Mouse (Mus musculus): ENCODE data around the gene Rasl2-9. TPM values are rescaled to one million over a fixed set of nuclear protein-coding genes. Genes with fewer than 3 reads are reported as not detected.
"Not testable (repeated sequence)": the region's sequence is repeated elsewhere in the genome, so short reads cannot be mapped to it uniquely, and the experiment has no call there.

Gene Rasl2-9
- total and polyA plus RNA-seq, 3 experiments: 0.33 to 2.9 (median 0.86) TPM

DNA sequence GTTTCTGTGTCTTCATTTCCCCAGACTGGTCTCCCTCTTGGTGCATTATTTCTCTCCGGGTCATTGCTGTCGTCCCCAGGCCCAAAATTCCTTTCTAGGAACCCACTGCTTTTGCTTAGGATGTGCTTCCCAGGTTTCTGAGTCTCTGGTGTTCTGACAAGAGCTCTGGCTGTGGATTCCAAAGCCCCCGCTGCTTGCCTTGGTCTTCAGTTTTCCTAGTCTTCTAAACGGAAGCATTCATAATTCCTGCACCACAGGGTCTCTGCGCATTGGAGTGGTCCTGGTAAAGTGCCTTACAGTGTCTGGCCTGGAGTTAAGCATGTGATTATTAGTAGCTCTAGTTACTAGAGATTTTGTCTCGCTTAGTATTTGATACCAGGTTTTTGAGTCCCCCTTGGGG is 44.9 kb downstream of the Rasl2-9 start:
- DNase-seq: no peak

DNA sequence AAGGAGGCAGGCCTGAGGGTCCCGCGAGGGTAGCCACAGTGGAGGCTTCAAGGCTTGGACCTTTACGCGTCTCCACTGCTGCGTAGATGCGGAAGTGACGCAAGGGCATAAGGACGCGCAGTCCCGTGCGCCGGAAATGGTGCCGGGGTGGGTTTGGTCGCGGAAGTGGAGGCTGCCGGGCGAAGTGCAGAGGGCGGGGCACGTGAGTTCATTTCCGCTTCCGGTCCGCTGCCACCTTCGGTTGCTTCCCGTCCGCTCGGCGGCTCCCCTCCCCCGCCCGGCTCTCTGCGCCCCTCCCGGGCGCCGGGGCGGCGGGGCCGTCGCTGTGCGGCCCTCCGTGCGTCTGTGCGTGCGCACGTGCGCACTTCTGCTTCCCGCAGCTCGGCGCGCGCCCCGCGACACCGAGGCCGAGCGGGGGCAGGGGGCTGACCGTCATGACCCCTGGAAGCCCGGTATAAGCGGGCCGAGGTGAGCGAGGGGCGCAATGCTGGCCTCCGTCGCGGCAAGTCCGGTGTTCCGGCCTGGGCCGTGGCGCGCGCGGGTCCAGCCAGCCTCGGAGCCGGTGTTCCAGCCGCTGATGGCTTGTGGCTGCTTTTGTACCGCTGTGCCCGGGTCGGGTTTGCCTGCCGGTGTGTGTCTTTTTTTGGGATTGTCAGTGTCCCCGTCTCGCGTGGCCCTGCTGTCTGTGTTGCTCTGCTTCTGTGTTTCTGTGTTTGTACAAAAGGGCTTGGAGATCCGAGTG is 45.6 kb downstream of the Rasl2-9 start, which contains the start of gene Epn1:
Gene Epn1, plus strand, starts transcription at position 226 of the 742 bp plus-strand sequence.
- peak; percentile 97 for DNase-seq

DNA sequence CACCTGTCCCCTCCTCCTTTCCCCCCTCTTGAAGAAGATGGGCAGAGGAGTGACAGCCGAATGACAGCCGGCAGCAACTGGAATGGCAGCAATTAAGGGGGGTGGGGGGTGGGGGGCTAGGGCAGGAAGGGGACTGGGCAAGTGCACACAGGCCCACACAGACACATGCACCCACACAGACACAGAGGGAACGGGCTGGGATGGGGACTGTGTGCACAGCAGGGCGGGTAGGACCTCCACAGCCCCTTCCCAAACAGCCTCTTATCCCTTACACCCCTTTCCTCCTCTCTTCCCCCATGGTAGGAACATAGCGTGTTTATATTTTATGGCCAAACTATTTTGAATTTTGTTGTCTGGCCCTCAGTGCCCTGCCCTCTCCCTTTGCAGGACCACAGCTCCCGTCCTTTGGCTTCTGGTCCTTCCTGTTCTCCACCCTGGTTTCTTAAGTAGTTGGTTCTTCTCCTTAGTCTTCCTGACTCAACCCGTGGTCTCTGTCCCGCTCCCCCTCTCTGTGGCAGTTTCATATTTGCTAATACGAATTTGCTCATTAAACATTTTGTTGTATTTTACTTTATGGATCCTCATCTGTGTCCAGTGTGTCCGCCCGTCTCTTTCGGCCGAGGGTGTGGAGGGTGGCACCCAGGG is 46.3 kb downstream of the Rasl2-9 start:
- DNase-seq: not testable (repeated sequence)

DNA sequence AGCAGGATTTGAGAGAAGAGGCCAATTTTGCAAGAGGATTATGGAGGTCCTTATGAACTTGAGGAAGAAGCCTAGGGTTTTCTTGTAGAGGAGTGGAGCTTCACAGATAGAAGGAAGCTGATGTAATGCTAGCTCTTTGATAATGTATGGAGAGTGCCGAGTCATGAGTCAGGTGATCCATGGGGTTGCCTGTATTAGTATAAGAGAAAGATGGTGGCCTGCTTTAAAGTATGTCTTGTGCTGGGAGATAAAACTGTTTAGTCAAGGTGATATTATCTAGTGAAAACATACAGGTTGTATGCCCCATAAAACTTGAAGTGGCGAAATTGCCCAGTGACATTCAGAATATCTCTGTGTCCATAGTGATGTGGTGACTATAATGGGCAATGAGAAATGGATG is 48.8 kb downstream of the Rasl2-9 start:
- DNase-seq: no peak

DNA sequence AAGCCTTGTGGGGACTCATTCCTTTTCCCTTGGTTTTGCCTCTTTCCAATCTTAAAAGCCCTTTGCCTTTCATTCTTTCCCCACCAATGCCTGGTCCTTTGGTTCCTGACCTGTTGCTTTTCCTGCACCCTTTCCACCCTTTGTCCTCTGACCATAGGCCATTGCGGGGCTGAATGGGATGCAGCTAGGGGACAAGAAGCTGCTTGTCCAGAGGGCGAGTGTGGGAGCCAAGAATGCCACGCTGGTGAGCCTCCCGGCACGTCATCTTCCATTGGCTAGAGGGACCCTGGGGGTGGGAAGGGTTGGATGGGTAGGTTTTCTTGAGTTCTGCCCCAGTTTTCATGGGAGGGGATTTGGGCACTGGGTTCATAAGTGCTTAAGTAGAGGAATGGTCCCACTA is 50.8 kb downstream of the Rasl2-9 start:
- no peak for DNase-seq

Small RNA genes lying within 50 kb of the gene (microRNA-seq; reads per million reads assigned to microRNA genes)
- 0 reads per million in 2 experiments for gene Gm26217

Other genes starting within 250 kb of the Rasl2-9 start
- gene Isoc2a, start 248.8 kb downstream of the Rasl2-9 start, total RNA-seq (2021): 10 to 100 TPM; 35.5 to 43.4 TPM
- 43.5 and 45.6 TPM in 2 replicates for gene Isoc2a, start 248.8 kb downstream of the Rasl2-9 start, polyA plus RNA-seq (2012; rRNA removed)
- under 1 TPM; 0.23 to 0.45 TPM for gene Gm36210, start 219.4 kb downstream of the Rasl2-9 start, total RNA-seq (2021)
- gene Gm36210, start 219.4 kb downstream of the Rasl2-9 start, polyA plus RNA-seq (2012; rRNA removed): 0.27 TPM in 1 of 2 replicates, not detected in the other
- gene Zfp628, start 210.7 kb downstream of the Rasl2-9 start, total RNA-seq (2021): 10 to 100 TPM; 15.1 to 19.2 TPM
- gene Zfp628, start 210.7 kb downstream of the Rasl2-9 start, polyA plus RNA-seq (2012; rRNA removed): 35.6 and 41.3 TPM in 2 replicates
- 1 to 10 TPM; 8.4 to 9.2 TPM for gene Nat14, start 203.9 kb downstream of the Rasl2-9 start, total RNA-seq (2021)
- 11.4 and 20.0 TPM in 2 replicates for gene Nat14, start 203.9 kb downstream of the Rasl2-9 start, polyA plus RNA-seq (2012; rRNA removed)
- gene Ssc5d, start 200.2 kb downstream of the Rasl2-9 start, total RNA-seq (2021): 1 to 10 TPM; 2.2 to 2.3 TPM
- 2.9 and 3.1 TPM in 2 replicates for gene Ssc5d, start 200.2 kb downstream of the Rasl2-9 start, polyA plus RNA-seq (2012; rRNA removed)
- gene Sbk2, start 161.5 kb downstream of the Rasl2-9 start, total RNA-seq (2021): 1 to 10 TPM in 1 of 2 experiments, under 1 TPM in 1; 0.32 to 1.0 TPM
- gene Sbk2, start 161.5 kb downstream of the Rasl2-9 start, polyA plus RNA-seq (2012; rRNA removed): 0.52 and 1.4 TPM in 2 replicates
- under 1 TPM; 0.20 to 0.21 TPM for gene Sbk3, start 154.8 kb downstream of the Rasl2-9 start, total RNA-seq (2021)
- gene Sbk3, start 154.8 kb downstream of the Rasl2-9 start, polyA plus RNA-seq (2012; rRNA removed): 0.17 and 0.30 TPM in 2 replicates
- gene Zfp579, start 129.8 kb downstream of the Rasl2-9 start, total RNA-seq (2021): 10 to 100 TPM; 18.2 to 21.5 TPM
- gene Zfp579, start 129.8 kb downstream of the Rasl2-9 start, polyA plus RNA-seq (2012; rRNA removed): 74.5 and 94.4 TPM in 2 replicates
- 10 to 100 TPM; 13.0 to 13.8 TPM for gene Zfp524, start 111.5 kb downstream of the Rasl2-9 start, total RNA-seq (2021)
- 35.0 and 36.4 TPM in 2 replicates for gene Zfp524, start 111.5 kb downstream of the Rasl2-9 start, polyA plus RNA-seq (2012; rRNA removed)
- 10 to 100 TPM; 24.1 to 24.7 TPM for gene Fiz1, start 111.3 kb downstream of the Rasl2-9 start, total RNA-seq (2021)
- 31.5 and 32.2 TPM in 2 replicates for gene Fiz1, start 111.3 kb downstream of the Rasl2-9 start, polyA plus RNA-seq (2012; rRNA removed)
- not detected for gene Gm44973, start 110.5 kb downstream of the Rasl2-9 start, total RNA-seq (2021)
- not detected in 2 replicates for gene Gm44973, start 110.5 kb downstream of the Rasl2-9 start, polyA plus RNA-seq (2012; rRNA removed)
- 10 to 100 TPM; 23.7 to 29.7 TPM for gene Zfp865, start 105.6 kb downstream of the Rasl2-9 start, total RNA-seq (2021)
- 67.1 and 70.1 TPM in 2 replicates for gene Zfp865, start 105.6 kb downstream of the Rasl2-9 start, polyA plus RNA-seq (2012; rRNA removed)
- gene Ccdc106, start 105.4 kb downstream of the Rasl2-9 start, total RNA-seq (2021): 1 to 10 TPM; 1.4 to 2.6 TPM
- 1.5 and 3.0 TPM in 2 replicates for gene Ccdc106, start 105.4 kb downstream of the Rasl2-9 start, polyA plus RNA-seq (2012; rRNA removed)
- under 1 TPM in 1 of 2 experiments, not detected in 1; 0.92 TPM for gene 4632433K11Rik, start 91.8 kb downstream of the Rasl2-9 start, total RNA-seq (2021)
- gene 4632433K11Rik, start 91.8 kb downstream of the Rasl2-9 start, polyA plus RNA-seq (2012; rRNA removed): not detected in 2 replicates
- gene Zfp784, start 87.5 kb downstream of the Rasl2-9 start, total RNA-seq (2021): 1 to 10 TPM; 4.4 to 5.1 TPM
- gene Zfp784, start 87.5 kb downstream of the Rasl2-9 start, polyA plus RNA-seq (2012; rRNA removed): 7.2 and 8.2 TPM in 2 replicates
- gene Zfp580, start 74.4 kb downstream of the Rasl2-9 start, total RNA-seq (2021): 10 to 100 TPM in 1 of 2 experiments, 1 to 10 TPM in 1; 5.6 to 10.4 TPM
- 46.5 and 61.0 TPM in 2 replicates for gene Zfp580, start 74.4 kb downstream of the Rasl2-9 start, polyA plus RNA-seq (2012; rRNA removed)
- 100 to 1,000 TPM; 157 to 168 TPM for gene U2af2, start 63.8 kb downstream of the Rasl2-9 start, total RNA-seq (2021)
- 126 and 150 TPM in 2 replicates for gene U2af2, start 63.8 kb downstream of the Rasl2-9 start, polyA plus RNA-seq (2012; rRNA removed)
- 100 to 1,000 TPM; 114 to 169 TPM for gene Epn1, start 45.7 kb downstream of the Rasl2-9 start, total RNA-seq (2021)
- gene Epn1, start 45.7 kb downstream of the Rasl2-9 start, polyA plus RNA-seq (2012; rRNA removed): 291 and 321 TPM in 2 replicates
- gene Rfpl4, start 9.0 kb downstream of the Rasl2-9 start, total RNA-seq (2021): under 1 TPM in 1 of 2 experiments, not detected in 1; 0.59 TPM
- gene Rfpl4, start 9.0 kb downstream of the Rasl2-9 start, polyA plus RNA-seq (2012; rRNA removed): not detected in 2 replicates
- not detected for gene Vmn1r55, start 23.7 kb upstream of the Rasl2-9 start, total RNA-seq (2021)
- gene Vmn1r55, start 23.7 kb upstream of the Rasl2-9 start, polyA plus RNA-seq (2012; rRNA removed): not detected in 2 replicates
- not detected for gene Vmn1r56, start 70.8 kb upstream of the Rasl2-9 start, total RNA-seq (2021)
- not detected in 2 replicates for gene Vmn1r56, start 70.8 kb upstream of the Rasl2-9 start, polyA plus RNA-seq (2012; rRNA removed)
- not detected for gene Vmn1r57, start 92.5 kb upstream of the Rasl2-9 start, total RNA-seq (2021)
- gene Vmn1r57, start 92.5 kb upstream of the Rasl2-9 start, polyA plus RNA-seq (2012; rRNA removed): not detected in 2 replicates
- gene Gm5065, start 224.6 kb upstream of the Rasl2-9 start, total RNA-seq (2021): not detected
- gene Gm5065, start 224.6 kb upstream of the Rasl2-9 start, polyA plus RNA-seq (2012; rRNA removed): not detected in 2 replicates
- not detected for gene Nlrp2, start 225.1 kb upstream of the Rasl2-9 start, total RNA-seq (2021)
- gene Nlrp2, start 225.1 kb upstream of the Rasl2-9 start, polyA plus RNA-seq (2012; rRNA removed): not detected in 2 replicates

All from adrenal gland, adult 2 months (tissue).